Mouse (Mus musculus): Measurements from ENCODE around the gene Eogt. TPM values are rescaled to one million over a fixed set of nuclear protein-coding genes. Genes with fewer than 3 reads are reported as not detected.
A peak's percentile ranks its signal among the peaks of the same experiment; 100 is the strongest.

Gene Eogt
- polyA plus RNA-seq, 1 experiment from 2014 or later, result 12.8 TPM

- no peak overlapping the region for H3K4me2 ChIP-seq (ENCODE audit: low read length)
- H3K27me3 ChIP-seq (ENCODE audit: insufficient read depth, low read length), result no peaks in the 10 kb centered on the region
- no peak overlapping the region for H3K4me3 ChIP-seq (replicated peaks; ENCODE audit: low read depth, low read length)
- TF ChIP-seq CTCF (IDR thresholded peaks at IDR 0.05; ENCODE audit: low read depth), result no peak
- no peak for DNase-seq (ENCODE audit: low spot score)
- H3K36me3 ChIP-seq (ENCODE audit: insufficient read depth, low read length), result peaks cover 3% of the 10 kb centered on the region; the same call in 1 of the 2 replicates
- no peak overlapping the region for H3K9ac ChIP-seq (ENCODE audit: low read depth, low read length)
- ATAC-seq (replicated peaks; ENCODE audit: low FRiP score, low read depth), result 0 out of 2 replicates have a peak, but pooled peaks have one; percentile 40
- 55% methylated on average over 5 of the region's 5 CpGs for WGBS
- no peak overlapping the region for H3K27ac ChIP-seq
- no peaks in the 10 kb centered on the region for H3K4me1 ChIP-seq (replicated peaks; ENCODE audit: insufficient read depth, low read length)
- no peaks in the 10 kb centered on the region for H3K9me3 ChIP-seq (replicated peaks; ENCODE audit: low read length)
These were observed 16.2 kb downstream of the Eogt start for GRCm38 (mm10) chr6:97132707-97133303.

- Histone ChIP-seq H3K9me3 (replicated peaks; ENCODE audit: low read length) (no peaks in the 10 kb centered on the region), H3K36me3 (ENCODE audit: insufficient read depth, low read length) (peaks cover 3% of the 10 kb centered on the region; the same call in 1 of the 2 replicates), H3K27me3 (ENCODE audit: insufficient read depth, low read length) (no peaks in the 10 kb centered on the region), H3K4me3 (replicated peaks; ENCODE audit: low read depth, low read length) (no peak overlapping the region), H3K27ac (no peak overlapping the region), H3K9ac (ENCODE audit: low read depth, low read length) (no peak overlapping the region), H3K4me1 (replicated peaks; ENCODE audit: insufficient read depth, low read length) (no peaks in the 10 kb centered on the region), H3K4me2 (ENCODE audit: low read length) (no peak overlapping the region)
- no peak for TF ChIP-seq CTCF (IDR thresholded peaks at IDR 0.05; ENCODE audit: low read depth)
- 20% methylated on average over 4 of the region's 4 CpGs for WGBS
- no peak for ATAC-seq (replicated peaks; ENCODE audit: low FRiP score, low read depth)
- DNase-seq (ENCODE audit: low spot score), result no peak
These were observed 17.2 kb downstream of the Eogt start for GRCm38 (mm10) chr6:97131808-97132207.

- Histone ChIP-seq H3K27me3 (ENCODE audit: insufficient read depth, low read length) (no peaks in the 10 kb centered on the region), H3K36me3 (ENCODE audit: insufficient read depth, low read length) (peaks cover 3% of the 10 kb centered on the region; the same call in 1 of the 2 replicates), H3K4me1 (replicated peaks; ENCODE audit: insufficient read depth, low read length) (no peaks in the 10 kb centered on the region), H3K4me3 (replicated peaks; ENCODE audit: low read depth, low read length) (no peak overlapping the region), H3K27ac (no peak overlapping the region), H3K9me3 (replicated peaks; ENCODE audit: low read length) (no peaks in the 10 kb centered on the region), H3K4me2 (ENCODE audit: low read length) (no peak overlapping the region), H3K9ac (ENCODE audit: low read depth, low read length) (no peak overlapping the region)
- peak; percentile 43 for TF ChIP-seq CTCF (IDR thresholded peaks at IDR 0.05; ENCODE audit: low read depth)
- 84% methylated on average over 5 of the region's 5 CpGs for WGBS
- ATAC-seq (replicated peaks; ENCODE audit: low FRiP score, low read depth) (no peak), DNase-seq (ENCODE audit: low spot score) (no peak)
These were observed 18.0 kb downstream of the Eogt start for GRCm38 (mm10) chr6:97130979-97131378.

GRCm38 (mm10) chr6:97124336-97125010, 24.5 kb downstream of the Eogt start:
- H3K4me1 ChIP-seq (replicated peaks; ENCODE audit: insufficient read depth, low read length), result no peaks in the 10 kb centered on the region; the same call in 1 of the 2 replicates
- no peak overlapping the region for H3K4me3 ChIP-seq (replicated peaks; ENCODE audit: low read depth, low read length)
- WGBS, result 50% methylated on average over 10 of the region's 10 CpGs
- no peak for TF ChIP-seq CTCF (IDR thresholded peaks at IDR 0.05; ENCODE audit: low read depth)
- DNase-seq (ENCODE audit: low spot score) (peak; percentile 76), ATAC-seq (replicated peaks; ENCODE audit: low FRiP score, low read depth) (no peak)
- no peaks in the 10 kb centered on the region for H3K27me3 ChIP-seq (ENCODE audit: insufficient read depth, low read length)
- H3K9ac ChIP-seq (ENCODE audit: low read depth, low read length), result no peak overlapping the region
- no peak overlapping the region for H3K4me2 ChIP-seq (ENCODE audit: low read length)
- no peaks in the 10 kb centered on the region; the same call in 1 of the 2 replicates for H3K36me3 ChIP-seq (ENCODE audit: insufficient read depth, low read length)
- H3K27ac ChIP-seq, result no peak overlapping the region
- H3K9me3 ChIP-seq (replicated peaks; ENCODE audit: low read length), result no peaks in the 10 kb centered on the region

GRCm38 (mm10) chr6:97120922-97121321, 28.1 kb downstream of the Eogt start:
- H3K4me3 ChIP-seq (replicated peaks; ENCODE audit: low read depth, low read length), result no peak overlapping the region
- no peaks in the 10 kb centered on the region for H3K9me3 ChIP-seq (replicated peaks; ENCODE audit: low read length)
- H3K27me3 ChIP-seq (ENCODE audit: insufficient read depth, low read length), result no peaks in the 10 kb centered on the region
- DNase-seq (ENCODE audit: low spot score) (no peak), ATAC-seq (replicated peaks; ENCODE audit: low FRiP score, low read depth) (no peak)
- no peak overlapping the region for H3K9ac ChIP-seq (ENCODE audit: low read depth, low read length)
- no peak overlapping the region for H3K27ac ChIP-seq
- no peaks in the 10 kb centered on the region; the same call in 1 of the 2 replicates for H3K4me1 ChIP-seq (replicated peaks; ENCODE audit: insufficient read depth, low read length)
- no peak for TF ChIP-seq CTCF (IDR thresholded peaks at IDR 0.05; ENCODE audit: low read depth)
- WGBS, result 73% methylated on average over 4 of the region's 4 CpGs
- H3K36me3 ChIP-seq (ENCODE audit: insufficient read depth, low read length), result peaks cover 13% of the 10 kb centered on the region
- no peak overlapping the region for H3K4me2 ChIP-seq (ENCODE audit: low read length)

GRCm38 (mm10) chr6:97118327-97118726, 30.7 kb downstream of the Eogt start:
- ATAC-seq (replicated peaks; ENCODE audit: low FRiP score, low read depth) (no peak), DNase-seq (ENCODE audit: low spot score) (no peak)
- Histone ChIP-seq H3K4me1 (replicated peaks; ENCODE audit: insufficient read depth, low read length) (no peaks in the 10 kb centered on the region), H3K4me3 (replicated peaks; ENCODE audit: low read depth, low read length) (no peak overlapping the region), H3K27ac (no peak overlapping the region), H3K27me3 (ENCODE audit: insufficient read depth, low read length) (no peaks in the 10 kb centered on the region), H3K9me3 (replicated peaks; ENCODE audit: low read length) (no peaks in the 10 kb centered on the region), H3K36me3 (ENCODE audit: insufficient read depth, low read length) (peaks cover 19% of the 10 kb centered on the region), H3K9ac (ENCODE audit: low read depth, low read length) (no peak overlapping the region), H3K4me2 (ENCODE audit: low read length) (no peak overlapping the region)
- WGBS, result 91% methylated on average over 3 of the region's 3 CpGs
- TF ChIP-seq CTCF (IDR thresholded peaks at IDR 0.05; ENCODE audit: low read depth), result no peak

All from kidney, postnatal 0 days (tissue).